Mouse (Mus musculus) kidney, postnatal 10 days (tissue): ENCODE measurements around the gene Def6.
"Not testable (repeated sequence)": the region's sequence is repeated elsewhere in the genome, so short reads cannot be mapped to it uniquely, and the experiment has no call there.

Experiments
- DNase-seq: peaks from one replicate; pipeline ENCODE4 v3.0.0; 2021; ENCODE audit warnings: mixed read lengths

Def6 gene

GRCm38 (mm10) chr17:28209457-28210110 lies 2.0 kb downstream of the Def6 start:
- DNase-seq = no peak

- DNase-seq = no peak
Observed at GRCm38 (mm10) chr17:28211921-28212341, 4.4 kb downstream of the Def6 start.

- DNase-seq = no peak
Observed at GRCm38 (mm10) chr17:28212391-28212790, 4.8 kb downstream of the Def6 start.

- no peak for DNase-seq
Observed at GRCm38 (mm10) chr17:28213236-28213635, 5.7 kb downstream of the Def6 start.

- no peak for DNase-seq
Observed at GRCm38 (mm10) chr17:28216791-28217190, 9.2 kb downstream of the Def6 start.

- no peak for DNase-seq
Observed at GRCm38 (mm10) chr17:28217721-28218649, 10.4 kb downstream of the Def6 start.

GRCm38 (mm10) chr17:28222463-28222862 lies 14.9 kb downstream of the Def6 start:
- not testable (repeated sequence) for DNase-seq

- peak; percentile 97 for DNase-seq
Observed at GRCm38 (mm10) chr17:28223561-28224391, 16.2 kb downstream of the Def6 start.

- no peak for DNase-seq
Observed at GRCm38 (mm10) chr17:28224615-28225014, 17.0 kb downstream of the Def6 start.

- peak; percentile 97 for DNase-seq
Observed at GRCm38 (mm10) chr17:28226014-28226413, 18.4 kb downstream of the Def6 start.

GRCm38 (mm10) chr17:28230486-28230885 lies 22.9 kb downstream of the Def6 start:
- DNase-seq = no peak

- no peak for DNase-seq
Observed at GRCm38 (mm10) chr17:28231026-28231736, 23.6 kb downstream of the Def6 start.

GRCm38 (mm10) chr17:28232475-28233060 lies 25.0 kb downstream of the Def6 start, which contains the start of gene Ppard:
Gene Ppard (plus strand): TSS chr17:28232700.
- peak; percentile 100 for DNase-seq

- DNase-seq = peak; percentile 71
Observed at GRCm38 (mm10) chr17:28233091-28233731, 25.6 kb downstream of the Def6 start.

- no peak for DNase-seq
Observed at GRCm38 (mm10) chr17:28234641-28235040, 27.1 kb downstream of the Def6 start.

GRCm38 (mm10) chr17:28235982-28236635 lies 28.5 kb downstream of the Def6 start:
- no peak for DNase-seq

GRCm38 (mm10) chr17:28236636-28237015 lies 29.0 kb downstream of the Def6 start:
- no peak for DNase-seq

GRCm38 (mm10) chr17:28237362-28237761 lies 29.8 kb downstream of the Def6 start:
- DNase-seq = no peak

- no peak for DNase-seq
Observed at GRCm38 (mm10) chr17:28237874-28238273, 30.3 kb downstream of the Def6 start.

GRCm38 (mm10) chr17:28240846-28241245 lies 33.3 kb downstream of the Def6 start:
- no peak for DNase-seq

- DNase-seq = peak; percentile 52
Observed at GRCm38 (mm10) chr17:28242296-28242695, 34.7 kb downstream of the Def6 start.
